Mouse (Mus musculus) erythroblast, embryonic 14.5 days (primary cell): ENCODE data around the gene Odc1. TPM values are rescaled to one million over a fixed set of nuclear protein-coding genes. Genes with fewer than 3 reads are reported as not detected.

ENCODE experiments used
- H3K27me3 ChIP-seq: 2 replicates; pipeline ENCODE4 v1.6.1; 2012; ENCODE audit warnings: inconsistent platforms; ENCODE audit not compliant: control insufficient read depth
- H3K36me3 ChIP-seq: 2 replicates; pipeline ENCODE4 v1.6.1; 2012; ENCODE audit warnings: mild to moderate bottlenecking, inconsistent platforms; ENCODE audit not compliant: control insufficient read depth
- H3K4me1 ChIP-seq: 2 replicates; pipeline ENCODE4 v1.6.1; 2012; ENCODE audit warnings: inconsistent platforms; ENCODE audit not compliant: control insufficient read depth
- H3K4me3 ChIP-seq: replicated peaks from 2 replicates; pipeline ENCODE3; 2012; ENCODE audit warnings: moderate library complexity, mild to moderate bottlenecking, inconsistent platforms
- H3K9me3 ChIP-seq: 2 replicates; pipeline ENCODE4 v1.6.1; 2012; ENCODE audit warnings: low read length, inconsistent platforms, mixed read lengths; ENCODE audit not compliant: control insufficient read depth
- GATA1 ChIP-seq: IDR thresholded peaks from 2 replicates; pipeline ENCODE4 v1.6.1; 2012; ENCODE audit warnings: low read length, inconsistent platforms, mixed read lengths
- TAL1 ChIP-seq: IDR thresholded peaks from 3 replicates; pipeline ENCODE4 v1.6.1; 2012; ENCODE audit warnings: low read length, inconsistent platforms, mixed read lengths
- polyA plus RNA-seq: library from polyadenylated mRNA; stranded (reverse); fragments of >175 nt; gene quantifications from 2 replicates; pipeline ENCODE4 v1.2.3, GENCODE M21; 2012

The Odc1 gene
- polyA plus RNA-seq, result 36.4 and 44.9 TPM in 2 replicates

DNA sequence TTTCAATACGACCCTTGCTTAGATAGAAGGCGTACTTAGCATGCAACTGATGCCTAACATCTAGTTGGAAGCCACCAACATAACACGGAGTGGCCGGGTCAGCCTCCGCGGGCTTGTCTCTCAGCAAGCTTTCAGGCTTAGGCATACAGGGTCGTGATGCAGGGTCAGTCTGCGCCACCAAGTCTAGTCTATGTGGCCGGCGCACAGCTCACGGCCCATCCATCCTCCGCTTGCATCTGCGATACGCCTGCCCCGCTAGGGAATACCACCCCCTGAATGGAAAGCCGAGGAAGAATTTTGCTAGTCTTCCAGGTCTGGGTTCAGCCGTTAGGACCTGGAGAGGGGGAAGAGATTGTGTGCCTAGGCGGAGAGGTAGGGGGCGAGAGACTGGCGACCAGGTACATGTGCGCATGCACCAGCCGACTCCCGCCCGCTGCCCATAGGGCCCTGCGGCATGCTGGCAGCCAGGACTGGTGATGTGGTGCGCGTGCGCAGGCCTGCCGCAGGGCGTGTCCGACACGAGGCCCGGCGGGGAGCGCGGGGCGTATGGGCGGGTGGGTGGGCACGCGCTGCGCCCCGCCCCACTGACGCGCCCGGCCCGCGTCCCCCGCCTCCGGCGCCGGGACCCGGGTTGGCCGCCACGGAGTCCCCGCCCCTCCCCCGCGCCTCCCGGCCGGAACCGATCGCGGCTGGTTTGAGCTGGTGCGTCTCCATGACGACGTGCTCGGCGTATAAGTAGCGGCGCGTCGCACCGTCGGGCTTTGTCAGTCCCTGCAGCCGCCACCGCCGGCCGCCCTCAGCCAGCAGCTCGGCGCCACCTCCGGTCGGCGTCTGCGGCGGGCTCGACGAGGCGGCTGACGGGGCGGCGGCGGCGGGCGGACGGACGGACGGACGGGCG is at the start of gene Odc1:
Odc1 (plus strand) TSS at position 586 of the 898 bp plus-strand sequence.
- Histone ChIP-seq H3K36me3 (peaks cover 47% of the 10 kb centered on the region), H3K9me3 (no peaks in the 10 kb centered on the region), H3K27me3 (no peaks in the 10 kb centered on the region), H3K4me1 (peaks cover 78% of the 10 kb centered on the region), H3K4me3 (peak within 1 kb of the TSS; percentile 90)
- TF ChIP-seq TAL1 (no peak), GATA1 (no peak)

- H3K4me1 ChIP-seq, result peaks cover 24% of the 10 kb centered on the region
- H3K36me3 ChIP-seq, result no peaks in the 10 kb centered on the region
- peaks cover 24% of the 10 kb centered on the region for H3K27me3 ChIP-seq
- peaks cover 7% of the 10 kb centered on the region for H3K9me3 ChIP-seq
- TF ChIP-seq GATA1 (no peak), TAL1 (no peak)
- H3K4me3 ChIP-seq, result no peak overlapping the region
Observed at GRCm38 (mm10) chr12:17494809-17495208, 49.8 kb upstream of the Odc1 start.

- TF ChIP-seq GATA1, result no peak
- no peak for TF ChIP-seq TAL1
- H3K4me1 ChIP-seq, result peaks cover 24% of the 10 kb centered on the region
- peaks cover 4% of the 10 kb centered on the region for H3K9me3 ChIP-seq
- H3K27me3 ChIP-seq, result peaks cover 22% of the 10 kb centered on the region
- no peak overlapping the region for H3K4me3 ChIP-seq
- no peaks in the 10 kb centered on the region for H3K36me3 ChIP-seq
Observed at GRCm38 (mm10) chr12:17495858-17496451, 48.6 kb upstream of the Odc1 start.

DNA sequence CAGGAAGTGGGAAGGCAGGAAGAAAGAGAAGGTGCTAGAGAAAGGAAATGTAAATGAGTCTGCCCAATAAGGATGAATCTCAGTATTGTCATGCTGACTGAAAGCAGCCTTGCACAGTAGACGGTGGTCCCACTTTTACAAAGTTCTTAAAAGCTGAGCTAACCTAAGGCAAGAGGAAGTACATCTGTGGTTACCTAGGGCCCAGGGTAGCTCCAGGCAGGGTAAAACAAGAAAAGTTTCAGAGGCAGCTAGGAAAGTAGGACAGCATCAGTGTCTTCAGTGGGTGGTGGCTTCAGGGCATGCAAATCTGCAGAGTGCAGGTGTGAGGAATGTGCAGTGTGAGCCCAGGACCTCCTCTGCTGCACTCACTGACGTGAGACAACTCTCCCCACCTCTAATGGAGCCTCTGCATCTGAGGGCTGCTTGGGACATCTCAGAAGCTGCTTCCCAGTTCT is 38.9 kb upstream of the Odc1 start:
- H3K4me3 ChIP-seq, result peak overlapping the region; percentile 49
- H3K4me1 ChIP-seq, result peaks cover 54% of the 10 kb centered on the region
- H3K27me3 ChIP-seq, result peaks cover 31% of the 10 kb centered on the region
- TF ChIP-seq GATA1 (no peak), TAL1 (no peak)
- H3K9me3 ChIP-seq, result peaks cover 3% of the 10 kb centered on the region; the same call in 1 of the 2 replicates
- H3K36me3 ChIP-seq, result no peaks in the 10 kb centered on the region; the same call in 1 of the 2 replicates

- H3K4me1 ChIP-seq, result peaks cover 58% of the 10 kb centered on the region
- H3K4me3 ChIP-seq, result peak overlapping the region; percentile 49
- H3K9me3 ChIP-seq, result peaks cover 3% of the 10 kb centered on the region; the same call in 1 of the 2 replicates
- TF ChIP-seq GATA1 (peak; percentile 99), TAL1 (peak; percentile 100)
- H3K36me3 ChIP-seq, result no peaks in the 10 kb centered on the region; the same call in 1 of the 2 replicates
- H3K27me3 ChIP-seq, result peaks cover 33% of the 10 kb centered on the region
Observed at GRCm38 (mm10) chr12:17506117-17506993, 38.2 kb upstream of the Odc1 start.

DNA sequence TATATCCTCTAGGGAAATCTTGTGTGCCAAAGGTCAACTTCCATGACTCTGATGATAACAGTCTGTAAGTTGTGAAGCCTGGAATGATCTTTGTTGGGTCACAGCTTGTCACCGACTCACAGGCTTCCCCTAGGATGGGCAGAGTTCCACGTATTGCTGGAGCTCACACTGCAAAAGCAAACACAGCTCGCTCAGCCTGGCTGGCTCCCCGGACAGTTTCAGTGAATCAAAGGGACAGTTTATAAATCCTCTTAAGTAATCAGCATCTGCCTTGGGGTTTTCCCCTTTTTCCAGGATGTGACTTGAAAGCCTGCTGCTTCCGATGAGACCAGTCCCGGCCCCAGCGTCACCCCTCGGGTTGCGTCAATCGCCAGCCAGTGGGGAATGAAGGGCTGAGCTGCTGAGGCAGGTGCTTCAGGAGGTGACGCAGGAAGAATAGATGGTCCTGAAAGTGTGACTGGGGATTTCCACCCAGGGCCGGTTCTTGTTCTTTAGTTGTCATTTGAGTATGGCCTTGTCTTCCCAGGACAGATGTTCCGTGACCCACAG is 37.5 kb upstream of the Odc1 start:
- H3K27me3 ChIP-seq, result peaks cover 34% of the 10 kb centered on the region
- TF ChIP-seq TAL1 (no peak), GATA1 (no peak)
- H3K4me1 ChIP-seq, result peaks cover 59% of the 10 kb centered on the region
- no peaks in the 10 kb centered on the region; the same call in 1 of the 2 replicates for H3K36me3 ChIP-seq
- H3K9me3 ChIP-seq, result peaks cover 3% of the 10 kb centered on the region; the same call in 1 of the 2 replicates
- H3K4me3 ChIP-seq, result peak overlapping the region; percentile 49

- no peaks in the 10 kb centered on the region; the same call in 1 of the 2 replicates for H3K36me3 ChIP-seq
- peaks cover 69% of the 10 kb centered on the region for H3K4me1 ChIP-seq
- no peak overlapping the region for H3K4me3 ChIP-seq
- TF ChIP-seq TAL1, result no peak
- no peak for TF ChIP-seq GATA1
- no peaks in the 10 kb centered on the region for H3K9me3 ChIP-seq
- peaks cover 34% of the 10 kb centered on the region for H3K27me3 ChIP-seq
Observed at GRCm38 (mm10) chr12:17509310-17509709, 35.3 kb upstream of the Odc1 start.

DNA sequence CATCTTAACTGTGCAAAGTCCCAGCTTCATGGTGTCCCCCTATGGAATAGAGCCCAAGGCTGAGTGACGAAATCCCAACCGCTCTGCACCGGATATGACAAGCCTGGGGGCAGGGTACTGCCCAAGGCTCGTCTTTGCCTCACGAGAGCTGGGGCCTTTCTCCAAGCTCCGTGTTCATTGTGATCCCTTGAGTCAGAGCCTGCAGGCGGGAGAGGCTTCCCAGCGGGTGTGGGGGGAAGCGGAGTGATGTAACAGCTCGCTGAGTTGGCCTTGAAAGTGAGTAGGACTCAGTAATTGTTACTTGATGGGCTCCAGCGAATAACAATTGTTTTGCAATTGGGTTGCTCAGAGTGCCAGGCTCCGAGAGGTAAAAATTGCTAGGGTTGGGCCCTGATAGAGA is 34.4 kb upstream of the Odc1 start:
- TF ChIP-seq TAL1 (no peak), GATA1 (no peak)
- Histone ChIP-seq H3K9me3 (no peaks in the 10 kb centered on the region), H3K27me3 (peaks cover 35% of the 10 kb centered on the region), H3K36me3 (no peaks in the 10 kb centered on the region; the same call in 1 of the 2 replicates), H3K4me1 (peaks cover 67% of the 10 kb centered on the region), H3K4me3 (no peak overlapping the region)
